Mouse (Mus musculus) thymus, postnatal 4 days (tissue): ENCODE results near the gene Fbxo41.

Experiments
- DNase-seq: peaks from one replicate; pipeline ENCODE4 v3.0.0; 2021

Gene Fbxo41

GRCm38 (mm10) chr6:85444266-85444965 lies 58.4 kb downstream of the Fbxo41 start:
- no peak for DNase-seq

DNA sequence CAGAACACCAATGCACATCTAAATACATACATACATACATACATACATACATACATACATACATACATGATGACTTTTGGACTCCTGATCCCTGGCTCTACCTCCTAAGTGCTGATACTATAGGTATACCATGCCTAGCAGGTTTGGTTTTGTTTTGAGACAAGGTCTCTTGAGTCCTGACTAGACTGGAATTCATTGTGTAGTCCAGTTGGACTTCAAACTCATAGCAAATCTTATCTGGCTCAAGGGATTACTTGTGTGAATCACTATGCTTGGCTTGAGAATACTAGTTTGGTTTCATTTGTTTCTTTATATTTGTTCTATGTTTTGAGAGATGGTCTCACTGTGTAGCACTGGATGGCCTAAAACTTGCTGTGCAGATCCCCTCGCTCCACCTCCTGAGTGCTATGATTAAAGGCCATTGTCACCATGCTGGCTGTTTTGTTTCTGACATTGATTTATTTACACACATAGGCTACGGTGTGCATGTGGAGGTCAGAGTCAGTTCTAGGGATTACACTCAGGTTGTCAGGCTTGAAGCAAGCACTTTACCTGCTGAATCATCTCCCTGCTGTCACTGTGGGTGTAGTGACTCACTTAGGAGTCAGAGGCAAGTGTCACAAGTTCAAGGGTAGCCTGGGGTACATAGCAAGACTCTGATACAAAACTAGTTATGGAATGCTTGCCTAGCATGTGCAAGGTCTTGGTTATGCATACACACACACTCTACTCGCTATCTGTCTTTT lies 59.1 kb downstream of the Fbxo41 start:
- no peak for DNase-seq

DNA sequence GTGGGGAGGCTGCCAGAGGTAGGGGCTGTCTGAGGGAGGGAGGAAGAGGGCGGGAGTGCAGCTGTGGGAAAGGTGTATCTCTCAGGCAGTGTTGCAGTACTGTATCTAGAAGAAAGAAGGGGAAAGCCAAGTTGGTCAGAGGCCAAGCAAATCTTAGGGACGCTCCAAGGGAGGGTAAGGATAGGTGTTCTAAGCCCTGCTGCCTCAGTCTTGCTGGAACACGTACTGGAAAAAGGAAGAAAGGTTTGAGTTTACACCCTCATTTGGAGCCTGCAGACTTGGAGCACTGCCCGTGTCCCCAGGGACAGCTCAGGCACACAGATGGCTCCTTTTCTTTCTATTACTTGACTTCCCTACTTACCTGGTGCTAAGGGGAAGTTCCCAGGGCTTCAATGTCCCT lies 61.7 kb downstream of the Fbxo41 start:
- no peak for DNase-seq

DNA sequence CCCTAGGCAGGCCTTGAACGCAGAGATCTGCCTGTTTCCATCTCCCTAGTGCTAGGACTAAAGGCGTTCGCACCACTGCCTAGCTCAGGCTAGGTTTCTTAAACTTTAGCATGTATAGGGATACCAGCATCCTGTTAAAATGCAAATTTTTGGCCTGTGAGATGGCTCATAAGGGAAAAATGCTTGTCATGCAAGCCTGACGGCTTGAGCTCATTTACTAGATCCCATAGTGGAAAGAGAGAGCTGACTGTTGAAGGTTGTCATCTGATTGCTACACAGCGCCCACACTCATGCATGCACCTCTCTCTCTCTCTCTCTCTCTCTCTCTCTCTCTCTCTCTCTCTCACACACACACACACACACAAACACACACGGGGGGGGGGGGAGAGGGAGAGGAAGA lies 66.2 kb downstream of the Fbxo41 start:
- no peak for DNase-seq

GRCm38 (mm10) chr6:85436204-85436603 lies 66.6 kb downstream of the Fbxo41 start:
- no peak for DNase-seq

- no peak for DNase-seq
These were observed 68.9 kb downstream of the Fbxo41 start for GRCm38 (mm10) chr6:85433865-85434264.

DNA sequence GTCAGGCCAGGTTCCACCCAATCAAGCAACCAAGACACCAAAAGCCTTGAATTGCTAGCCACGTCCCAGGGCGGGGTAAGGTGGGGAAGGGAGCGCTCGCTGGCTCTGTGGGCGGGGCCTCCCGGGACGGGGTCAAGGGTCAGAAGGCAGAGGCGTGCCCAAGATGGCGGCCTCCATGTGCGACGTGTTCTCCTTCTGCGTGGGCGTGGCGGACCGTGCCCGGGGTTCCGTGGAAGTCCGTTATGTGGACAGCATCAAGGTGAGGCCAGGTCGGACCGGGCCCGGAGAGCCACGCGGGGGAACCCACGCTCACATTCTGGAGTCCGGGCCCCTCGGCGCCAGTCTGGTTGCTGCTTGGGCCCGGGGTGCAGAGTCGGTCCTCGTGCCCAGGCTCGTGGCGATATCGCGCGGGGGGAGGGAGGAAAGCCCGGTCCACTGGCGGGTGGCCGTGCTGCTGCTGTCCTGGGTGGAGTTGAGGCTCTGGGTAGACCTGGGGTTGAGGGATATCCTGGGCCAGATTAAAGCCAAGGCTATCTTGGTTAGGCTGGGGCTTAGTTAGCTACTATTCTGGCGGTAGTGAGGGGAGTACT lies 70.9 kb downstream of the Fbxo41 start, which contains the start of gene Smyd5:
TSS of gene Smyd5 (plus strand) at position 148 of the 590 bp plus-strand sequence.
- DNase-seq, result peak; percentile 94

DNA sequence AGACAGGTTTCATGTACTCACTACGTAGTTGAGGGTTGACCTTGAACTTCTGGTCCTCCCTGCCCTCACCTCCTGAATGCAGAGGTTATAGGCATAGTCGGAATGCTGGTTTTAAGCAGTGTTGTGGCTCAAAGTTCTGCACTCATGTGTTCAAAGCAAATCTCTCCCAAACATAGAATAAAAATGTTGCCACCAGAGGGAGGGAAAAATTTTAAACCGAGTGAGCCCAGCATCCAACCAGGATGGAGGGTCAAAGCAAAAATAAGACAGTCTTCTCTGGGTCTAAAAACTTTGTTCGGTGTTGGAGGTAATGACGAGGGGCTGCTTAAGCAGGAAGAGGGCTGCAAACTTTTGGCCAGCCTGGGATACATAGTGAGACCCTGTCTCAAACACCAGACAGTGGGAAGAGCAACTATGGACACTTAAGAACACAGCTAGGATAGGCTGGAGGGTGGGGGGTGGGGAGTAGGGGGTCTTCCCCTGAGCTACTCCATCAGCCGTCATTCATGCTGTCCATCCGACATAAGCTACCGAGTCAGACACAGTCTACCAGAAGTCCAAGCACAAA lies 71.4 kb downstream of the Fbxo41 start:
- DNase-seq, result no peak

DNA sequence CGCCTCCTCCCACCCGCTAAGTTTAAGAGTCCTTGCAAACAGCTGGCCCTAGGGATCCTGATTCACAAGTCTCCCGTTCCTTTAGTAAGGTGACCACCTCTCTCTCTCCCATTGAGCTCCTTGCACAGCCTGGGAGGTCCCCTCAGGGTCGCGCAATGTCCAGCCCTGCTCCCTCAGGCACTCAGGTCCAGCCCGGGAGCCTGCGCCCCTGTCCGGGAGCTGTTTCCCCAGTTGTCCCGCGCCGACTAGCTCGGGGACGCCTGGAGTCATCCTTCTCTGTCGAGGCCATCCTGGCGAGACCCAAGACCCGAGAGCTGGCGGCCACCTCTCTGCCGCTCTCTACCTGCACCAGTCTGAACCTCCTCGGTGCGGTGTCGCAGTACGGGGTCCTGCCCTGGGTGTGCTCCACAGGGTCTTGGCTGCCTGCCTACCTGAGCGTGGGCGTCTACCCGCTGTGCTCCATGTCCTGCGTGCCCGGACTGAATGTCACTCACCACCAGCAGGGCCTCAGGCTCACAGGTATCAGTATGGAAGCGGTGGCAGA lies 78.9 kb downstream of the Fbxo41 start, which contains the start of gene Noto:
TSS of gene Noto (plus strand) at position 51 of the 544 bp plus-strand sequence.
- DNase-seq, result no peak
